Mouse (Mus musculus): ENCODE results near the gene Eml2. TPM values are rescaled to one million over a fixed set of nuclear protein-coding genes. Genes with fewer than 3 reads are reported as not detected.

The Eml2 gene
- polyA plus RNA-seq, 1 experiment from 2014 or later, result 3.4 TPM

GRCm38 (mm10) chr7:19178035-19178434 lies 1.8 kb downstream of the Eml2 start:
- ATAC-seq, result no peak
- Histone ChIP-seq H3K27ac (ENCODE audit: low read depth, low read length) (no peak overlapping the region), H3K9ac (ENCODE audit: low read length) (no peak overlapping the region; the same call in 1 of the 2 replicates), H3K4me2 (ENCODE audit: low read length) (peak overlapping the region; percentile 63), H3K36me3 (ENCODE audit: control insufficient read depth, insufficient read depth, low read length) (peaks cover 7% of the 10 kb centered on the region; the same call in 1 of the 2 replicates), H3K4me3 (ENCODE audit: low read depth, low read length) (peak overlapping the region; percentile 62; the same call in 1 of the 2 replicates), H3K27me3 (replicated peaks; ENCODE audit: control insufficient read depth, insufficient read depth, low read length) (peaks cover 25% of the 10 kb centered on the region), H3K4me1 (ENCODE audit: control insufficient read depth, insufficient read depth, low read length) (peaks cover 14% of the 10 kb centered on the region; the same call in 1 of the 2 replicates), H3K9me3 (replicated peaks; ENCODE audit: control insufficient read depth, low read length) (no peaks in the 10 kb centered on the region)
- no peak for DNase-seq (ENCODE audit: low spot score)
- WGBS, result 4% methylated on average over 18 of the region's 18 CpGs

- Histone ChIP-seq H3K4me3 (ENCODE audit: low read depth, low read length) (peak overlapping the region; percentile 62), H3K27ac (ENCODE audit: low read depth, low read length) (no peak overlapping the region), H3K36me3 (ENCODE audit: control insufficient read depth, insufficient read depth, low read length) (peaks cover 10% of the 10 kb centered on the region), H3K9ac (ENCODE audit: low read length) (no peak overlapping the region), H3K9me3 (replicated peaks; ENCODE audit: control insufficient read depth, low read length) (no peaks in the 10 kb centered on the region), H3K4me2 (ENCODE audit: low read length) (peak overlapping the region; percentile 63), H3K4me1 (ENCODE audit: control insufficient read depth, insufficient read depth, low read length) (peaks cover 14% of the 10 kb centered on the region; the same call in 1 of the 2 replicates), H3K27me3 (replicated peaks; ENCODE audit: control insufficient read depth, insufficient read depth, low read length) (peaks cover 25% of the 10 kb centered on the region)
- peak; percentile 75 for DNase-seq (ENCODE audit: low spot score)
- WGBS, result 6% methylated on average over 27 of the region's 27 CpGs
- ATAC-seq, result no peak
Measured at GRCm38 (mm10) chr7:19178443-19179092, 2.3 kb downstream of the Eml2 start.

- Histone ChIP-seq H3K4me3 (ENCODE audit: low read depth, low read length) (peak overlapping the region; percentile 24), H3K4me1 (ENCODE audit: control insufficient read depth, insufficient read depth, low read length) (peaks cover 14% of the 10 kb centered on the region; the same call in 1 of the 2 replicates), H3K9ac (ENCODE audit: low read length) (peak overlapping the region; percentile 46; the same call in 1 of the 2 replicates), H3K9me3 (replicated peaks; ENCODE audit: control insufficient read depth, low read length) (no peaks in the 10 kb centered on the region), H3K27ac (ENCODE audit: low read depth, low read length) (no peak overlapping the region), H3K4me2 (ENCODE audit: low read length) (peak overlapping the region; percentile 63), H3K36me3 (ENCODE audit: control insufficient read depth, insufficient read depth, low read length) (peaks cover 13% of the 10 kb centered on the region), H3K27me3 (replicated peaks; ENCODE audit: control insufficient read depth, insufficient read depth, low read length) (peaks cover 25% of the 10 kb centered on the region)
- ATAC-seq, result no peak
- DNase-seq (ENCODE audit: low spot score), result peak; percentile 75
- under 1% methylated on average over 32 of the region's 32 CpGs for WGBS
Measured at GRCm38 (mm10) chr7:19179173-19179572, 3.0 kb downstream of the Eml2 start.

GRCm38 (mm10) chr7:19179936-19180335 lies 3.7 kb downstream of the Eml2 start:
- peaks cover 25% of the 10 kb centered on the region for H3K27me3 ChIP-seq (replicated peaks; ENCODE audit: control insufficient read depth, insufficient read depth, low read length)
- H3K4me2 ChIP-seq (ENCODE audit: low read length), result 0 out of 2 replicates have a peak overlapping the region, but pooled peaks have one; percentile 63
- no peak overlapping the region; the same call in 1 of the 2 replicates for H3K9ac ChIP-seq (ENCODE audit: low read length)
- peaks cover 21% of the 10 kb centered on the region for H3K4me1 ChIP-seq (ENCODE audit: control insufficient read depth, insufficient read depth, low read length)
- no peaks in the 10 kb centered on the region for H3K9me3 ChIP-seq (replicated peaks; ENCODE audit: control insufficient read depth, low read length)
- no peak for ATAC-seq
- H3K27ac ChIP-seq (ENCODE audit: low read depth, low read length), result no peak overlapping the region
- H3K4me3 ChIP-seq (ENCODE audit: low read depth, low read length), result no peak overlapping the region
- H3K36me3 ChIP-seq (ENCODE audit: control insufficient read depth, insufficient read depth, low read length), result peaks cover 13% of the 10 kb centered on the region
- DNase-seq (ENCODE audit: low spot score), result no peak
- 50% methylated on average over 6 of the region's 6 CpGs for WGBS

- ATAC-seq (no peak), DNase-seq (ENCODE audit: low spot score) (no peak)
- peaks cover 18% of the 10 kb centered on the region for H3K36me3 ChIP-seq (ENCODE audit: control insufficient read depth, insufficient read depth, low read length)
- H3K4me2 ChIP-seq (ENCODE audit: low read length), result peak overlapping the region; percentile 54
- H3K27ac ChIP-seq (ENCODE audit: low read depth, low read length), result no peak overlapping the region
- WGBS, result 2% methylated on average over 21 of the region's 27 CpGs
- H3K9ac ChIP-seq (ENCODE audit: low read length), result peak overlapping the region; percentile 54
- H3K4me3 ChIP-seq (ENCODE audit: low read depth, low read length), result peak overlapping the region; percentile 36
- peaks cover 28% of the 10 kb centered on the region for H3K4me1 ChIP-seq (ENCODE audit: control insufficient read depth, insufficient read depth, low read length)
- peaks cover 25% of the 10 kb centered on the region for H3K27me3 ChIP-seq (replicated peaks; ENCODE audit: control insufficient read depth, insufficient read depth, low read length)
- no peaks in the 10 kb centered on the region for H3K9me3 ChIP-seq (replicated peaks; ENCODE audit: control insufficient read depth, low read length)
Measured at GRCm38 (mm10) chr7:19180862-19181429, 4.7 kb downstream of the Eml2 start.

GRCm38 (mm10) chr7:19184250-19184649 lies 8.0 kb downstream of the Eml2 start:
- H3K27me3 ChIP-seq (replicated peaks; ENCODE audit: control insufficient read depth, insufficient read depth, low read length), result peaks cover 10% of the 10 kb centered on the region
- no peaks in the 10 kb centered on the region for H3K9me3 ChIP-seq (replicated peaks; ENCODE audit: control insufficient read depth, low read length)
- H3K4me1 ChIP-seq (ENCODE audit: control insufficient read depth, insufficient read depth, low read length), result peaks cover 20% of the 10 kb centered on the region
- peak overlapping the region; percentile 11; the same call in 1 of the 2 replicates for H3K4me2 ChIP-seq (ENCODE audit: low read length)
- peaks cover 27% of the 10 kb centered on the region for H3K36me3 ChIP-seq (ENCODE audit: control insufficient read depth, insufficient read depth, low read length)
- peak overlapping the region; percentile 79; the same call in 1 of the 2 replicates for H3K27ac ChIP-seq (ENCODE audit: low read depth, low read length)
- DNase-seq (ENCODE audit: low spot score), result peak; percentile 30
- no peak overlapping the region for H3K9ac ChIP-seq (ENCODE audit: low read length)
- no peak overlapping the region for H3K4me3 ChIP-seq (ENCODE audit: low read depth, low read length)
- WGBS, result 40% methylated on average over 2 of the region's 2 CpGs
- ATAC-seq, result 0 out of 2 replicates have a peak, but pooled peaks have one; percentile 21

- peak; percentile 74 for ATAC-seq
- Histone ChIP-seq H3K4me3 (ENCODE audit: low read depth, low read length) (no peak overlapping the region), H3K4me1 (ENCODE audit: control insufficient read depth, insufficient read depth, low read length) (peaks cover 20% of the 10 kb centered on the region), H3K9me3 (replicated peaks; ENCODE audit: control insufficient read depth, low read length) (no peaks in the 10 kb centered on the region), H3K27ac (ENCODE audit: low read depth, low read length) (peak overlapping the region; percentile 79; the same call in 1 of the 2 replicates), H3K27me3 (replicated peaks; ENCODE audit: control insufficient read depth, insufficient read depth, low read length) (peaks cover 5% of the 10 kb centered on the region), H3K9ac (ENCODE audit: low read length) (no peak overlapping the region), H3K4me2 (ENCODE audit: low read length) (peak overlapping the region; percentile 11), H3K36me3 (ENCODE audit: control insufficient read depth, insufficient read depth, low read length) (peaks cover 27% of the 10 kb centered on the region)
- DNase-seq (ENCODE audit: low spot score), result peak; percentile 80
- 40% methylated on average over 6 of the region's 6 CpGs for WGBS
Measured at GRCm38 (mm10) chr7:19184758-19185157, 8.5 kb downstream of the Eml2 start.

GRCm38 (mm10) chr7:19194676-19195075 lies 18.5 kb downstream of the Eml2 start:
- no peak overlapping the region for H3K27ac ChIP-seq (ENCODE audit: low read depth, low read length)
- H3K4me3 ChIP-seq (ENCODE audit: low read depth, low read length), result no peak overlapping the region
- H3K4me1 ChIP-seq (ENCODE audit: control insufficient read depth, insufficient read depth, low read length), result no peaks in the 10 kb centered on the region
- H3K9ac ChIP-seq (ENCODE audit: low read length), result no peak overlapping the region
- no peaks in the 10 kb centered on the region; the same call in 1 of the 2 replicates for H3K9me3 ChIP-seq (replicated peaks; ENCODE audit: control insufficient read depth, low read length)
- no peaks in the 10 kb centered on the region for H3K27me3 ChIP-seq (replicated peaks; ENCODE audit: control insufficient read depth, insufficient read depth, low read length)
- ATAC-seq (no peak), DNase-seq (ENCODE audit: low spot score) (no peak)
- WGBS, result 95% methylated on average over 4 of the region's 4 CpGs
- no peak overlapping the region for H3K4me2 ChIP-seq (ENCODE audit: low read length)
- peaks cover 58% of the 10 kb centered on the region for H3K36me3 ChIP-seq (ENCODE audit: control insufficient read depth, insufficient read depth, low read length)

- H3K36me3 ChIP-seq (ENCODE audit: control insufficient read depth, insufficient read depth, low read length), result peaks cover 60% of the 10 kb centered on the region
- DNase-seq (ENCODE audit: low spot score), result peak; percentile 41
- WGBS, result 65% methylated on average over 6 of the region's 6 CpGs
Measured at GRCm38 (mm10) chr7:19196676-19197075, 20.5 kb downstream of the Eml2 start.

More at GRCm38 (mm10) chr7:19196676-19197075, 20.5 kb downstream of the Eml2 start:
- ATAC-seq, result no peak
- Histone ChIP-seq H3K4me3 (ENCODE audit: low read depth, low read length) (no peak overlapping the region), H3K4me2 (ENCODE audit: low read length) (no peak overlapping the region), H3K9ac (ENCODE audit: low read length) (no peak overlapping the region), H3K27me3 (replicated peaks; ENCODE audit: control insufficient read depth, insufficient read depth, low read length) (no peaks in the 10 kb centered on the region), H3K27ac (ENCODE audit: low read depth, low read length) (no peak overlapping the region), H3K9me3 (replicated peaks; ENCODE audit: control insufficient read depth, low read length) (no peaks in the 10 kb centered on the region; the same call in 1 of the 2 replicates), H3K4me1 (ENCODE audit: control insufficient read depth, insufficient read depth, low read length) (no peaks in the 10 kb centered on the region)

Data from forebrain, embryonic 14.5 days (tissue).